Mouse (Mus musculus) embryonic facial prominence, embryonic 13.5 days (tissue): ENCODE data around the gene Cby3. TPM values are rescaled to one million over a fixed set of nuclear protein-coding genes. Genes with fewer than 3 reads are reported as not detected.
"Not testable (repeated sequence)": the region's sequence is repeated elsewhere in the genome, so short reads cannot be mapped to it uniquely, and the experiment has no call there.

Experiments
- ATAC-seq: fragments of 200-750 bp; cut with Nextera tagmentation; 2 replicates; pipeline ENCODE4 v1.8.0; 2017; ENCODE audit warnings: low read depth; ENCODE audit not compliant: insufficient number of reproducible peaks, insufficient read depth, low FRiP score, low TSS enrichment
- H3K27ac ChIP-seq: fragments of 300-500 bp; sonication (generic); 2 replicates; pipeline ENCODE4 v1.5.1; 2015; ENCODE audit warnings: moderate library complexity, mild to moderate bottlenecking, inconsistent platforms
- H3K27me3 ChIP-seq: fragments of 300-500 bp; sonication (generic); 2 replicates; pipeline ENCODE4 v1.6.1; 2015; ENCODE audit warnings: mild to moderate bottlenecking, inconsistent platforms
- H3K36me3 ChIP-seq: fragments of 300-500 bp; sonication (generic); 2 replicates; pipeline ENCODE4 v1.6.1; 2015; ENCODE audit warnings: mild to moderate bottlenecking, inconsistent platforms
- H3K4me1 ChIP-seq: fragments of 300-500 bp; sonication (generic); 2 replicates; pipeline ENCODE4 v1.6.1; 2015; ENCODE audit warnings: inconsistent platforms
- H3K4me2 ChIP-seq: fragments of 300-500 bp; sonication (generic); 2 replicates; pipeline ENCODE4 v1.6.1; 2015; ENCODE audit warnings: moderate library complexity, mild to moderate bottlenecking, inconsistent platforms
- H3K4me3 ChIP-seq: fragments of 300-500 bp; sonication (generic); 2 replicates; pipeline ENCODE4 v1.5.1; 2015; ENCODE audit warnings: mild to moderate bottlenecking, inconsistent platforms
- H3K9ac ChIP-seq: fragments of 300-500 bp; sonication (generic); 2 replicates; pipeline ENCODE4 v1.6.1; 2015; ENCODE audit warnings: mild to moderate bottlenecking, inconsistent platforms
- H3K9me3 ChIP-seq: fragments of 300-500 bp; sonication (generic); 2 replicates; pipeline ENCODE4 v1.6.1; 2016; ENCODE audit warnings: inconsistent platforms
- WGBS: fragments of 180-500 bp; shearing (Covaris S2); methylation state at CpG from one replicate; pipeline ENCODE4 v1.1.7; 2015; ENCODE audit warnings: mixed read lengths; 5-methylcytosine and 5-hydroxymethylcytosine counted together
- polyA plus RNA-seq: library from polyadenylated mRNA; unstranded; fragments of >200 nt; fragmentation: Nextera tagmentation; extraction: Ambion mirVana; gene quantifications from 2 replicates; pipeline ENCODE4 v1.2.1, GENCODE M21; 2015

Gene Cby3
- polyA plus RNA-seq, 1 experiment from 2014 or later = 0.52 TPM

GRCm38 (mm10) chr11:50333181-50333580 is 21.1 kb upstream of the Cby3 start:
- WGBS = 83% methylated on average over 3 of the region's 3 CpGs
- Histone ChIP-seq H3K36me3 (peaks cover 2% of the 10 kb centered on the region; the same call in 1 of the 2 replicates), H3K9me3 (no peaks in the 10 kb centered on the region), H3K27me3 (no peaks in the 10 kb centered on the region), H3K4me3 (no peak overlapping the region), H3K4me1 (no peaks in the 10 kb centered on the region), H3K9ac (no peak overlapping the region), H3K27ac (no peak overlapping the region), H3K4me2 (no peak overlapping the region)
- no peak for ATAC-seq

- no peak for ATAC-seq
- no peaks in the 10 kb centered on the region for H3K4me1 ChIP-seq
- no peak overlapping the region for H3K4me3 ChIP-seq
- no peaks in the 10 kb centered on the region for H3K36me3 ChIP-seq
- H3K27ac ChIP-seq = no peak overlapping the region
- no peaks in the 10 kb centered on the region for H3K27me3 ChIP-seq
- no peaks in the 10 kb centered on the region for H3K9me3 ChIP-seq
- WGBS = 47% methylated on average over 1 of the region's 1 CpGs
- H3K4me2 ChIP-seq = no peak overlapping the region
- no peak overlapping the region for H3K9ac ChIP-seq
Observed at GRCm38 (mm10) chr11:50336126-50336525, 18.1 kb upstream of the Cby3 start.

- Histone ChIP-seq H3K9me3 (no peaks in the 10 kb centered on the region), H3K4me2 (no peak overlapping the region), H3K4me3 (no peak overlapping the region), H3K27ac (no peak overlapping the region), H3K27me3 (no peaks in the 10 kb centered on the region), H3K4me1 (no peaks in the 10 kb centered on the region), H3K36me3 (no peaks in the 10 kb centered on the region), H3K9ac (no peak overlapping the region)
- ATAC-seq = no peak
- WGBS = 61% methylated on average over 4 of the region's 4 CpGs
Observed at GRCm38 (mm10) chr11:50336891-50337290, 17.4 kb upstream of the Cby3 start.

GRCm38 (mm10) chr11:50345486-50345885 is 8.8 kb upstream of the Cby3 start:
- Histone ChIP-seq H3K9me3 (no peaks in the 10 kb centered on the region), H3K4me3 (no peak overlapping the region), H3K9ac (no peak overlapping the region), H3K27ac (no peak overlapping the region), H3K27me3 (no peaks in the 10 kb centered on the region), H3K4me2 (no peak overlapping the region), H3K4me1 (no peaks in the 10 kb centered on the region), H3K36me3 (no peaks in the 10 kb centered on the region)
- no peak for ATAC-seq
- WGBS = 78% methylated on average over 4 of the region's 4 CpGs

GRCm38 (mm10) chr11:50346256-50347032 is 7.8 kb upstream of the Cby3 start:
- no peaks in the 10 kb centered on the region for H3K27me3 ChIP-seq
- H3K4me3 ChIP-seq = no peak overlapping the region
- no peaks in the 10 kb centered on the region for H3K9me3 ChIP-seq
- no peak overlapping the region for H3K9ac ChIP-seq
- 86% methylated on average over 9 of the region's 9 CpGs for WGBS
- no peak for ATAC-seq
- no peak overlapping the region for H3K4me2 ChIP-seq
- no peaks in the 10 kb centered on the region for H3K4me1 ChIP-seq
- no peaks in the 10 kb centered on the region for H3K36me3 ChIP-seq
- H3K27ac ChIP-seq = no peak overlapping the region

GRCm38 (mm10) chr11:50352177-50352576 is 2.1 kb upstream of the Cby3 start:
- no peaks in the 10 kb centered on the region for H3K36me3 ChIP-seq
- ATAC-seq = no peak
- H3K4me3 ChIP-seq = no peak overlapping the region
- H3K9ac ChIP-seq = no peak overlapping the region
- 83% methylated on average over 2 of the region's 2 CpGs for WGBS
- H3K4me2 ChIP-seq = no peak overlapping the region
- H3K9me3 ChIP-seq = 0 out of 2 replicates have a peak, but pooled peaks cover 4% of the 10 kb centered on the region
- H3K27ac ChIP-seq = no peak overlapping the region
- no peaks in the 10 kb centered on the region for H3K4me1 ChIP-seq
- H3K27me3 ChIP-seq = no peaks in the 10 kb centered on the region

- WGBS = 64% methylated on average over 3 of the region's 3 CpGs
- Histone ChIP-seq H3K9ac (no peak overlapping the region), H3K27ac (no peak overlapping the region), H3K4me2 (no peak overlapping the region), H3K27me3 (peaks cover 13% of the 10 kb centered on the region; the same call in 1 of the 2 replicates), H3K36me3 (no peaks in the 10 kb centered on the region), H3K9me3 (0 out of 2 replicates have a peak, but pooled peaks cover 4% of the 10 kb centered on the region), H3K4me1 (peaks cover 3% of the 10 kb centered on the region; the same call in 1 of the 2 replicates), H3K4me3 (no peak overlapping the region)
- no peak for ATAC-seq
Observed at GRCm38 (mm10) chr11:50354851-50355250, 589 bp downstream of the Cby3 start.

GRCm38 (mm10) chr11:50355395-50355794 is 1.1 kb downstream of the Cby3 start:
- peaks cover 13% of the 10 kb centered on the region; the same call in 1 of the 2 replicates for H3K27me3 ChIP-seq
- H3K27ac ChIP-seq = no peak overlapping the region
- peaks cover 3% of the 10 kb centered on the region; the same call in 1 of the 2 replicates for H3K4me1 ChIP-seq
- H3K4me3 ChIP-seq = no peak overlapping the region
- no peak overlapping the region for H3K4me2 ChIP-seq
- H3K36me3 ChIP-seq = no peaks in the 10 kb centered on the region
- H3K9me3 ChIP-seq = 0 out of 2 replicates have a peak, but pooled peaks cover 4% of the 10 kb centered on the region
- no peak overlapping the region for H3K9ac ChIP-seq
- no peak for ATAC-seq
- WGBS = 69% methylated on average over 1 of the region's 1 CpGs

- ATAC-seq = peak; percentile 22; the same call in 1 of the 2 replicates
- Histone ChIP-seq H3K27ac (0 out of 2 replicates have a peak overlapping the region, but pooled peaks have one; percentile 28), H3K36me3 (no peaks in the 10 kb centered on the region), H3K4me2 (peak overlapping the region; percentile 92), H3K27me3 (peaks cover 13% of the 10 kb centered on the region), H3K4me1 (peaks cover 3% of the 10 kb centered on the region; the same call in 1 of the 2 replicates), H3K9ac (peak overlapping the region; percentile 75), H3K4me3 (peak overlapping the region; percentile 60), H3K9me3 (0 out of 2 replicates have a peak, but pooled peaks cover under 1% of the 10 kb centered on the region)
- WGBS = 2% methylated on average over 74 of the region's 74 CpGs
Observed at GRCm38 (mm10) chr11:50358950-50359861, 4.9 kb downstream of the Cby3 start.

GRCm38 (mm10) chr11:50361282-50361681 is 7.0 kb downstream of the Cby3 start:
- H3K4me2 ChIP-seq, H3K9ac ChIP-seq, H3K27ac ChIP-seq, H3K4me3 ChIP-seq, ATAC-seq, H3K36me3 ChIP-seq, H3K4me1 ChIP-seq, H3K9me3 ChIP-seq: not testable (repeated sequence)
- 83% methylated on average over 1 of the region's 1 CpGs for WGBS
- peaks cover 13% of the 10 kb centered on the region for H3K27me3 ChIP-seq

- no peaks in the 10 kb centered on the region for H3K36me3 ChIP-seq
- H3K4me1 ChIP-seq = no peaks in the 10 kb centered on the region
- no peak for ATAC-seq
- no peak overlapping the region for H3K4me2 ChIP-seq
- no peaks in the 10 kb centered on the region; the same call in 1 of the 2 replicates for H3K27me3 ChIP-seq
- H3K4me3 ChIP-seq = no peak overlapping the region
- no peaks in the 10 kb centered on the region for H3K9me3 ChIP-seq
- no peak overlapping the region for H3K9ac ChIP-seq
- WGBS = 11% methylated on average over 4 of the region's 4 CpGs
- no peak overlapping the region for H3K27ac ChIP-seq
Observed at GRCm38 (mm10) chr11:50364548-50364947, 10.3 kb downstream of the Cby3 start.
